Mouse (Mus musculus): ENCODE data around the gene Mib2.
"Not testable (repeated sequence)": the region's sequence is repeated elsewhere in the genome, so short reads cannot be mapped to it uniquely, and the experiment has no call there.

Gene Mib2

DNA sequence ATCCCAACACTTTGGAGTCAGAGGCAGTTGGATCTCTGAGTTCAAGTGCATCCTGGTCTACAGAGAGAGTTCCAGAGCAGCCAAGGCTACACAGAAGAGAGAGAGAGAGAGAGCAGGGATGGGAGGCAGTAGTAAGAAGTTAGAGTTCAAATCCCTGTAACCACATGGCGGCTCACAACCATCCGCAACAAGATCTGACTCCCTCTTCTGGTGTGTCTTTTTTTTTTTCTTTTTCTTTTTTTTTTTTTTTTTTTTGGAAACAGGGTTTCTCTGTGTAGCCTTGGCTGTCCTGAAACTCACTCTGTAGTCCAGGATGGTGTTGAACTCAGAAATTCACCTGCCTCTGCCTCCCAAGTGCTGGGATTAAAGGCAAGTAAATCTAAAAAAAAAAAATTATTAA, 3.1 kb upstream of the Mib2 start:
- no peak for DNase-seq (ENCODE audit: low read depth, low spot score)

DNA sequence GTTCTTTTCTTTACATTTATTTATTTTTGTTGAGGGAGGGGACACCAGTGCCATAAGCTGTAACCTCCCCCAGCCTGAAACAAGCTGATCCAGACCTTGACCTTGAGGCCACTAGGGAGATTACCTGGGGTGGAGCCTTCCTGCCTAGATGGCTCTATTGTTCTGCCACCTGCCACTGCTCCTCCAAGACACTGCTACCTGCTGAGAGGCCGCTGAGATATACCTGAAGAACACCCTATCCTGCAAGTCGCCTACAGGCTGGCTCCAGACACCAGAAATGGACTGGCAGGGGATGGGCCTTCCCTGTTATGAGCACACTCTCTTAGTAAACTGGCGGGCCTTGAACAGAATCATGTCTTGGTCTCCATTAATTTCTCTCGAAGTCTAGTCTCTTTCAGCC, 1.2 kb upstream of the Mib2 start:
- DNase-seq (ENCODE audit: low read depth, low spot score): peak; percentile 80

DNA sequence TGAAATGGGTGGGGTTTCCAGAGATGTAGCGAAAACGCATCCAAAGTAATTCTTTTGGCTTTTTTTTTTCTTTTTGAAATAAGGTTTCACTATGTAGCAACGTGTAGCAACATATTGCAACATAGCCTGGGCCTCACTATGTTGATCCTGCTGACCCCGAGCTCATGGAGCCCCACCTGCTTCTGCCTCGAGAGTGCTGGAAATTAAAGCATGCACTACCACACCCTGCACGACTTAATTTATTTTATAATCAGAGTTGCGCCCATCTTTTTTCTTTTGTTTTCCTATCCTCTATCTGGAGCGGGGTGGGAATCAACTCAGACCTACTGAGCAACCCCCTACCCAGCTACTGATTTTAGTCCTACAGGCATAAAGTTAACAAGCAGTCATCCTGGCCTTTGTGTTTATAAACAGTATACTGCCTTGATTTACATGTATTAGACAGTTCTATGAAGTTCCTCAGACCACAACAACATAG, 639 bp upstream of the Mib2 start:
- DNase-seq (ENCODE audit: low read depth, low spot score): peak; percentile 55

DNA sequence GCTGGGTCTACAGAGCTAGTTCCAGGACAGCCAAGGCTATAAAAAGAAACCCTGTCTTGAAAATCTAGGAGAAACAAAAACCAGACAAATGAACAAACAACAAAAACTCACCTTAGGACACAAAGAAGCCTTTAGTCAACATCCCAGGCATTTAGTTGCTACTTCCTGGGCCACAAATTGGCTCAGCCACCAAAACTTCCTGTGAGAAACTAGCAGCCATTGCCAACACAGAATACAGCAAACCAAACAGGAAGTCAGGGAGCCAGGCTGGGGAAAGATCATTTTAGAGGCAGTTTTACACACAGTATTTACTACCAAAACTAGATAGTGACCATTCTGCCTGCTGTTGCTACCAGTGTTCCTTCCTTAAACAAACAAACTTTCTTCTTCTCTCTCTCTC, 2.1 kb downstream of the Mib2 start:
- no peak for DNase-seq (ENCODE audit: low read depth, low spot score)

DNA sequence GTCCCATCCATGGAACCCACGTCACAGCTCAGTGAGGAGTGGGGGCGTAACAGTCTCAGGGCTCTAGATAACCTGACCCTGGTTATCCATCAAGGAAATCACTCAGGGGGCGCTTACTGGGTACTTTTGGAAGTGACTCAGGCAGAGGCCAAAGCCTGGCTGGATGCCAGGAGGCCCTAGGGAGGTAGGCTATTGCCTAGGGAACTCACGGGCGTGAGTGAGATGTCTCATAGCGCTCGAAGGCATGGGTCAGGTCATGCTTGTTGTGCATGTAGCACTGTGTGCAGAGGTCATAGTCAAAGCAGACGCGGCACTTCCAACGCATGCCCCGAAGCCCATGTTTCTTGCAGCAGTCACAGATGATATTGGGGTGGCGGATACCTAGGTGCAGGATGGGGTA, 8.4 kb downstream of the Mib2 start:
- DNase-seq (ENCODE audit: low read depth, low spot score): peak; percentile 18

DNA sequence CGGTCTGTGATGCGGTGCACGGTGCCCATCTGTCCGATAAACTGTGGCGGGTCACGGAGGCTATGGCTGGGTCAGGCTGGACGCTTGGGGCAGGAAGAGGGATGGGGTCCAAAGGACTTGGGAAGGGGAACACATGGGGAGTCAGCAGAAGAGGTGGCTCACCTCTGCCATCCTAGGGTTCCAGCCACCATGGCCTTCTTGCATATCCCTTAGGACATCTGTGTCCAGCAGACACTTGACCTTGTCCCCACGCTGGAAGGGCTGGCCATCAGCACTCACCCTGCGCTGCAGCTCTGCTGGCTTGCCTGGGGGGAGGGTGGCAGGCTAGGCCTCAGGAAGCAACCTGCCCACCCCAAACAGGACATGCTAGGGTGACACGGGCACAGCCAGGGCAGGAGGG, 10.0 kb downstream of the Mib2 start:
- no peak for DNase-seq (ENCODE audit: low read depth, low spot score)

DNA sequence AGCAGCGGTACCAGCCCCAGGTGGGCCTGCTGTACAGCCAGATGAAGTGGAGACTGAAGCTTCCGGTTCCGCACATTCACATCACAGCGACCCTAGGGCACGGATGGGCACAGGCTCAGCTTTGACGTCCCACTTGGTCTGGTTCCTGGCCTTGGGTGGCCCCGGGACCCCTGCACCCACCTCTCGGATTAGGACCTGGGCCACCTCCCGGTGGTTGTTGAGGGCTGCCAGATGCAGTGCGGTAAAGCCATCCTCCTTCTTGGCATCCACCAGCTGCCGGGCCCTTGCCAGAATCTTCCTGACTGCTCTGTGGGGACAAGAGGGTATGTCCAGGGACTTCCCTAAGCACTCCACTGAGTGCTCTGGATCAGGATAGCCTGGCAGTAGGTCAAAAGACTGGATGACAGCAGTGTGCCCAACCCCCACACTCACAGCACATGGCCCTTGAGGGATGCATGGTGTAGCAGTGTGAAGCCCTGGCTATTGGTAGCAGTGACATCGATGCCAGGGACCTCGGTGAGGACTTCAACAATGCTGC, 12.7 kb downstream of the Mib2 start:
- no peak for DNase-seq (ENCODE audit: low read depth, low spot score)

DNA sequence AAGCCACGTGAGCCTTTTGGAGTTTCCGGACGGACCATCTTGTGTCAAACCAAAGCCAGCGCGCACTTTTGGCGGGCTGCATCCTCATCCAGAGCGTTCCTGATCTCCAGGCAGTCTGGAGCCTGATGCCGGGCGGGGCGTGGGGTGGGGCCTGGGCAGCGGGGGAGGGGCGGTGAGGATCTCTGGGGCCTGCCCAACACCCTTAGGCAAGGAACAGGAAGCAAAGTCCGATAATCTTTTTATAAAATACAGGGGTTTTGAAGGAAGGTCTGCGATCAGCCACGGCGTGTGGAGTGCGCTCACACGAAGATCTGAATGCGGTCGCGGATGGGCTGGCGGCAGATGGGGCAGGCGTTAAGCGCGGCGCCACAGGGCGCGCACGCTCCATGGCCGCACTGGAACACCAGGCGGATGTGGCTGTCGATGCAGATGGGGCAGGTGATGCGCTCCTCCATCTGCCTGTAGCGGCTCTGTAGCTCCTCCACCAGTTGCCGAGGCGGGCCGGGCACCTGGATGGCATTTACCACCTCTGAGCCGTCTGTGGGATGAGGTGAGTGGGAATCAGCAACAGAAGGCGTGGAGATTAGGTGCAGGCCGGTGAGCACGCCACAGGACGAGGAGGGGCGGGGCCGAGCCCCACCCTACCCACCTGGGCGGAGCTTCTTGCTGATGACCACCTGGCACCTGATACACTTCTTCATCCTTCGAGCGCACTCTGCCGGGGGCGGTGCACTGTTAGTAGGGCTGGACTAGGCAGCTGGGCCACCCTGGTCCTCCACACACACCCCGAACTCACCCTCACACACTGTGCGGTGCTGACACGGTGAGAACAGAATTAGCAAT, 14.3 kb downstream of the Mib2 start:
- DNase-seq (ENCODE audit: low read depth, low spot score): peak; percentile 84

DNA sequence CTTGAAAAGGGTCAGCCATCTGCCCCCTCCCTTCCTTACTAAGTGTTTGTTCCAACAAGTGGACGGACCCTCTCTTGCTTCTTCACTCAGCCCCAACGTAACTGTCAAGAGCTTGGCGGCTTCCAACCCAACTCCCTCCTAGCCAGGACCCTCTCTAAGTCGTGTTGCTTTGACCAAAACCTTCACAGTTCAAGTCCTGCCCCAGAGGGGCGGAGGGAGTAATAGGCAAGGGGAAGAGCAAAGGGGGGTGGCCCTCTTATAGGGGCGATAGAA, 14.9 kb downstream of the Mib2 start:
- DNase-seq (ENCODE audit: low read depth, low spot score): no peak

DNA sequence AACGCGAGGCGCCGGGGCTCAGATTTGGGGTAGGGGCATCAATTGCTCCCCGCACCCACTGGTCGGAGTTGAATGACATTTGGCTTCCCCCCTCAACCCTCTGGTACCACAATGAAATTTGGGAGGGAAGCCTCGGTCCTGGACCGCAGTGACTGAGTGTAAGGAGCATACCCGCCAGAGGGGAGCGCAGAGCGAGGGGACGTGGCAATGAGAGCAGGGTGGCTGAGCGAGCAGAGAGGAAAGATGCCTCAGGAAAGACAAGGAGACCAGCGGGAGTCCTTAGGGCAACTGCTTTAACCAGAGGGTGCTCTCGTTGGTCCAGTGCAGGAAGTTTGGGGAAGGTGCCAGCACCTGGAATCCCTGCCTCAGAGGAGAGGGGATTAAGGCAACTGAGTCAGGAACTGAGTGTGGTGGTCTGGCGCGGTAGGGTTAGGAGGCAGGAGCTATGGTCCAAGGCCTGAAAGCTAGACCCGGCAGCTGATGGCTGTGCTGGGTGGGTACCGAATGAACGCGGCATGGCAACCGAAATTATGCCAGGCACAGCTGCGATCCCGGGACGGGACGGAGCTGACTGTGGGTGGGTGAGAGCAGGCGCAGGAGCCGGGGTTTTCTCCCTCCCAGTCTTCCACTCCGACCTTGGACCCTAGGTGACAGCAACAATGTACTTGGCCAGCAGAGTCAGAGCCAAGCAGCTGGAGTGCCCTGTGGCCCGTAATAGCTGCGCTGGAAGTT, 15.4 kb downstream of the Mib2 start:
- DNase-seq (ENCODE audit: low read depth, low spot score): peak; percentile 61

DNA sequence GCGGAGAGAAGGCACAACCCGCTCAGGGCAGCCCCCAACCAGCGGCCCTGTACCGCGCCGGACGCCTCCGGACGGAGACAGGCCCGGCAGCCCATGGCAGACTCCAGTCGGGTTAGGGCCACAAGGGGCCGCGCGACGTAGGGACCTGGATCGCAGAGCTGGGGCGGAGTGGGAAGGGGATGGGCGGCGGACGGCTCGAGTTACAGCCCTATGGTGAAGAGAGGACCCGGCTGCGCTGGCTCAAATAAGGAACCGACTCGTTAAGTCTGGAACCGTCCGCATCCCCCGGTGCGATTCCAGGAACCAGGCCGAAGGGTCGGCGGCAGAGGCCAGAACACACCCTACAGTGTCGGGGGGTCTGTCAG, 15.9 kb downstream of the Mib2 start, which contains the start of gene Mmp23:
Gene Mmp23 (minus strand): TSS at position 299 of the 365 bp plus-strand sequence.
- DNase-seq (ENCODE audit: low read depth, low spot score): peak; percentile 71

DNA sequence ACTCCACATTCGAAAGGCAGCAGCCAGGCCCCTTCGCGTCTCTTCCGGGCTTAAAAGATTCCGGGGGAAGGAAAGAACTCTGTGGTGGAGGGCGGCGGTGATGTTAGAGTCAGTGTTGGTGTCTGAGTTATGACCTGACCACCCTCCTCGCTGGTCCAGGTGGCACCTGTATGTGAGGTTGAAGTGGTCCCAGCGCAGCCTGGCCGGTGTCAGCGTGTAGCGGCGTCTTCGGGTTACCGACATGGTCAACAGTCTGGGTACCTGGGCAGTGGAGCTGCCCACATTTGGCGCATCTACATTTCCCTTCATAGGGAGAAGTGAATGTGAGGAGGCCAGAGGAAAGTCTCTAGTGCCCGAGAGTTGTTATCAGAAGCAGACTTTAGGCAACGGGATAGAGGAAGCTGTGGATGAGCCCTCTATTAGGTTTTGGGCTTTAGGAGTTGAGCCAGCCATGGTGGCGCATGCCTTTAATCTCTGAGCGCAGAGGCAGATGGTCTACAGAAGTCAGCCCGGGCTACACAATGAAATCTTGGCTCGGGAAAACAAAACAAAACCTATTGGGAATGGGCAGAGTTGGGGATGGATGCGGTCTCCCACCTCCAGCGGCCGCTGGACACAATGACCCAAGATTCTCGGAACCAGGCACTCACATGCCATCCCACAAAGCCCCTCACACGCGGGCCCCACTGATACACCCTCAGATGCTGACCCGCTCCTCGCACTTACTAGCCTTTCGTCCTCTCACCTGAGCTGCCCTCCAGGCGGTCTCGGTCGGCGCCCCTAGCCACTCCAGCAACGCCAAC, 16.5 kb downstream of the Mib2 start:
- no peak for DNase-seq (ENCODE audit: low read depth, low spot score)

DNA sequence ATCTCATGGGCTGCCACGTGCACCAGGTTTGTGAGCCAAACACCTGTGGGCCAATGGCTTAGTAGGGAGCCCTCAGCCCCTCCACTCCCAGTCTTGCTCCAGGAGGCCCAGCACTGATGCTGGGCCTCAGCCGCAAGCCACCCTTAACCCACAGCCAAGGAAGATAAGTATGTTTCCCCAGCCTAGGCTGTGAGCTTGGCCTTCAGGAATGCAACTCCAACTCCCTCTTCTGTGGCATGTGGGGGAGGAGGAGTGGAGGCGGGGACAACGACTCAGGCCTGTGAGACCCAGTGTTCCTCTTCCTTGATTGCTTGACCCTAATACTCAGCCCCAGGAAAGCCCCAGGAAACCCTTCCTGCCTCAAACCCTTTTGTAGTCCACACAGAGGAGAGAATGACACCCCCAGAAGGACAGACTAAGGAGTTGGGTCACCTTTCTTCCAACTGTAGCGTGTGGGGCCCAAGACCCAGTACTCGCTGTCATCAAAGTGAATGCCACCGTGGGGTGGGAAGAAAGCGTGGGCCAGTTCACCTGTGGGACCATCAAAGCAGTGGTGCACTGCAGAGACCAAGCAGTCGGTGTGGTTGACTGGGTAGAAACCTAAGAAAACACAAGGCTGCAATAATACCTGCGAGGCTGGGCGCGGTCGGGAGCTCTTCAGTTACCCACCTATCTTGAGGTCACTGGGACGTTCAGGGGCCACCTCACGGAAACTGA, 17.3 kb downstream of the Mib2 start:
- peak; percentile 68 for DNase-seq (ENCODE audit: low read depth, low spot score)

DNA sequence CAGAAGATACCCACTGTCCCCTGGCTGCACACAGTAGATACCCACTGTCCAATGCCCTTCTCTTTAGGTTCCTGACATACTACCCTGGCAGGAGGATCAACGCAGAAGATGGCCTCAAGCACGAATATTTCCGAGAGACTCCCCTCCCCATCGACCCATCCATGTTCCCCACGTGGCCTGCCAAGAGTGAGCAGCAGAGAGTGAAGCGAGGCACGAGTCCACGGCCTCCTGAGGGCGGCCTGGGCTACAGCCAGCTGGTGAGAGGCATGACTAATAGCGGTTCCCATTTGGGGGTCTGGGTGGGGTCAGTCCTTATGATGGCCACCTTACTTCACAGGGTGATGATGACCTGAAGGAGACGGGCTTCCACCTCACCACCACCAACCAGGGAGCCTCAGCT, 19.6 kb downstream of the Mib2 start:
- no peak for DNase-seq (ENCODE audit: low read depth, low spot score)

DNA sequence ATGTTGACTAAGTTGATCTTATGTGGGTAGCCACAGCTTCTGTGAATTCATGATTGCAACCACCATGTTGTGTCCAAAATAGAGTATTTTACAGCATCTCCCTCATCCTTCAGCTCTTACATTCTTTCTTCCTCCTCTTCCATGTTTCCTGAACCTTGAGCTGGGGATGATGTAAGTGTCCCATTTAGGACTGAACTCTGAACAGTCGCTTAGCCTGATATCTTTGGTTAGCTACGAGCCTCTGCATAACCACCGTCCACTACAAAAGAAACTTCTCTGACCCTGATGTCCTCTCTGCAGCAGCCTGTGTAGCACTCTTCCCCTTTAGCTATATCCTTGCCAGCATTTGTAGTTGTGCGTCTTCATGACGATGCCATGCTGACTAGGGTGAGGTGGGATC, 23.3 kb downstream of the Mib2 start:
- DNase-seq (ENCODE audit: low read depth, low spot score): no peak

DNA sequence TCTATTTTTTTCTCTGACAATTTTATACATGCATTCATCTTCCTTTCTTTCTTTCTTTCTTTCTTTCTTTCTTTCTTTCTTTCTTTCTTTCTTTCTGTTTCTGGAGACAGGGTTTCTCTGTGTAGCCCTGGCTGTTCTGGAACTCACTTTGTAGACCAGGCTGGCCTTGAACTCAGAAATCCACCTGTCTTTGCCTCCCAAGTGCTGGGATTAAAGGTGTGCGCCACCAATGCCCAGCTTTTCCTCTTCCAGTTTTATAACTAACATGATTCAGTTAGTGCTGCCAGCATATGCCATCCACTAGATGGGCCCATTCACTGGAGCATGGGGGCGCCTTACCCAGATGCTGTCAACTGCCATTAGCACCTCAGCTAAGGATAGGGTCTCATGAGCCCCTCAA, 23.7 kb downstream of the Mib2 start, which contains the start of gene Gm10563:
Gene Gm10563 (minus strand): TSS at position 101 of the 400 bp plus-strand sequence.
- DNase-seq (ENCODE audit: low read depth, low spot score): not testable (repeated sequence)

DNA sequence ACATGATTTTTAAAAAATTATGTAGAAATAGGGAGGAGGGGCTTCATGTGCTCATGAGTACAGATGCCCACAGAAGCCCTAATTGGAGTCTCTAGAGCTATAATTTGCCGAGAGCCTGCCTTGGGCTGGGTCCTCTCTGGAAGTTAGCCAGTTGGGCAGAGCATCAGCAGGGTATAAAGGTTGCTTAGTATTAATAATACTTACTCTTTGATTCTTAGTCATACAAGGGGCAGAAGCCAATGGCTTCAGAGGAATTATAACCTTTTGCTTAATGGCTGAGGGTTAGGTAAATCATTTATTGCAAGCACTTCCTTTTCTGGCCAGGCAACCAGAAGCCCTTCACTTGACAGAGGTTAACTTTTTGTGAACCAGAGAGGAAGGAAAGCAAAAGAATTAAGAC, 25.5 kb downstream of the Mib2 start:
- DNase-seq (ENCODE audit: low read depth, low spot score): no peak

DNA sequence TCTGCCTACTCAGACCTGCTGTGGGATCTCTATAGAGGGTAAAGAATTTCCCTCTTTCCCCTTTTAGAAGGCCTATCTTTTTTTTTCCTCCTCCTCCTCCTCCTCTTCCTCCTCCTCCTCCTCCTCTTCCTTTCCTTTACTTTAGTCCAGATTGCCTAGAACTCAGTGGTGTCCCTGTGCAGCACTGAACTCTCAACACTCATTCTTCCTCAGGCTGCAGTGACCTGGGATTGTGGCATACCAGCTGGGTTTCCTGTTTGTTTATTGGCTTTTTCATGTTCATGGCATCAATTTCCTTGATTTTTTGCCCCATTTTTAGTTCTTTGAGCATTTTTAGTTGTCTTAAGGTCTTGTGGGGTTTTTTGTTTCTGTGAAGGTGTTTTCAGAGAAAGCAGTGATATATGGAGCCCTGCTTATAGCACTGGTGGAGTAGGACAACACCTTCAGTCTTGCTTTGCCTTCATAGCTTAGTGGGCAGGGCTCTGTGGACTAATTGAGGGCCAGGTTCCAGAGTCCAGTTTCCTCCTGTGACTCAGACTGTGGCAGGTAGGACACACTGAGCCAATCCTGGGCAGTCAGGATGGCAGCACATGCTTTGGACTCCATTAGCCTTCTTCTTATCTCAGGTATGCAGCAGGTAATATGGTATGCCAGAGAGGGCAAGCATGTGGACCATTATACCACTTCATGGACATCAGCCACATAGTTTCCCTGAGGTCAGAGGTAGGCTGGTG, 33.1 kb downstream of the Mib2 start:
- DNase-seq (ENCODE audit: low read depth, low spot score): no peak

DNA sequence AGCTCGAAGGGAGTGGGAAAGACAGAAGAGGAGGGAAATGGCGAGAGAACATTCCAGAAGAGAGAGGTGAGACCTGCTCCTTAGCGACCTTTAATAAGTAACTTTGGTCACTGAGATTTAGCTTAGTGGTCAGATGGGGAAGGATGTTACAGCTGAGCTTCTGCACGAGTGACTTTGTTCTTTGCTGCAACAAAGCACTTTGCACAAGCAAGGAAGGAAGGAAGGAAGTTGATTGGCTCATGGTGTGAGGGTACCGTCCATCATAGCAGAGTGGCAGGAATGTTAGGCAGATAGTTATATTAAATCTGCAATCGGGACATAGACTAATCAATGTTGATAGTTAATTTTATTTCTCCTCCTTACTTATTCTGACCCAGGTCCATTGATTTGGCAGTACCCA, 38.7 kb downstream of the Mib2 start:
- no peak for DNase-seq (ENCODE audit: low read depth, low spot score)
